Mouse (Mus musculus): ENCODE data around the gene Rngtt.
A peak's percentile ranks its signal among the peaks of the same experiment; 100 is the strongest.
"Not testable (repeated sequence)": the region's sequence is repeated elsewhere in the genome, so short reads cannot be mapped to it uniquely, and the experiment has no call there.

Gene Rngtt

GRCm38 (mm10) chr4:33446881-33447280 is 136.8 kb downstream of the Rngtt start:
- no peak for DNase-seq

- not testable (repeated sequence) for DNase-seq
These were observed 140.2 kb downstream of the Rngtt start for GRCm38 (mm10) chr4:33450356-33450755.

GRCm38 (mm10) chr4:33459851-33460250 is 149.7 kb downstream of the Rngtt start:
- no peak for DNase-seq

- DNase-seq: no peak
These were observed 154.3 kb downstream of the Rngtt start for GRCm38 (mm10) chr4:33464432-33464831.

- no peak for DNase-seq
These were observed 155.8 kb downstream of the Rngtt start for GRCm38 (mm10) chr4:33465871-33466270.

- DNase-seq: no peak
These were observed 156.9 kb downstream of the Rngtt start for GRCm38 (mm10) chr4:33466970-33467399.

GRCm38 (mm10) chr4:33467627-33468026 is 157.5 kb downstream of the Rngtt start:
- DNase-seq: no peak

- DNase-seq: no peak
These were observed 158.0 kb downstream of the Rngtt start for GRCm38 (mm10) chr4:33468151-33468550.

GRCm38 (mm10) chr4:33470671-33471302 is 160.7 kb downstream of the Rngtt start:
- DNase-seq: no peak

- no peak for DNase-seq
These were observed 168.1 kb downstream of the Rngtt start for GRCm38 (mm10) chr4:33478011-33478785.

GRCm38 (mm10) chr4:33481721-33482120 is 171.6 kb downstream of the Rngtt start:
- no peak for DNase-seq

GRCm38 (mm10) chr4:33486050-33486449 is 175.9 kb downstream of the Rngtt start:
- DNase-seq: no peak

- DNase-seq: no peak
These were observed 181.0 kb downstream of the Rngtt start for GRCm38 (mm10) chr4:33491108-33491507.

- DNase-seq: no peak
These were observed 184.3 kb downstream of the Rngtt start for GRCm38 (mm10) chr4:33494377-33494776.

- DNase-seq: peak; percentile 10
These were observed 186.9 kb downstream of the Rngtt start for GRCm38 (mm10) chr4:33496985-33497384.

- DNase-seq: no peak
These were observed 187.5 kb downstream of the Rngtt start for GRCm38 (mm10) chr4:33497657-33498056.

GRCm38 (mm10) chr4:33498160-33498874 is 188.2 kb downstream of the Rngtt start:
- DNase-seq: no peak

- no peak for DNase-seq
These were observed 196.5 kb downstream of the Rngtt start for GRCm38 (mm10) chr4:33506638-33507037.

GRCm38 (mm10) chr4:33510544-33510943 is 200.4 kb downstream of the Rngtt start:
- DNase-seq: no peak

- DNase-seq: no peak
These were observed 203.3 kb downstream of the Rngtt start for GRCm38 (mm10) chr4:33513421-33513820.

GRCm38 (mm10) chr4:33514108-33515000 is 204.2 kb downstream of the Rngtt start:
- DNase-seq: no peak

- DNase-seq: no peak
These were observed 210.1 kb downstream of the Rngtt start for GRCm38 (mm10) chr4:33520196-33520595.

- peak; percentile 23 for DNase-seq
These were observed 210.8 kb downstream of the Rngtt start for GRCm38 (mm10) chr4:33520938-33521337.
